Mouse (Mus musculus): Measurements from ENCODE around the gene Actn1.

DNA sequence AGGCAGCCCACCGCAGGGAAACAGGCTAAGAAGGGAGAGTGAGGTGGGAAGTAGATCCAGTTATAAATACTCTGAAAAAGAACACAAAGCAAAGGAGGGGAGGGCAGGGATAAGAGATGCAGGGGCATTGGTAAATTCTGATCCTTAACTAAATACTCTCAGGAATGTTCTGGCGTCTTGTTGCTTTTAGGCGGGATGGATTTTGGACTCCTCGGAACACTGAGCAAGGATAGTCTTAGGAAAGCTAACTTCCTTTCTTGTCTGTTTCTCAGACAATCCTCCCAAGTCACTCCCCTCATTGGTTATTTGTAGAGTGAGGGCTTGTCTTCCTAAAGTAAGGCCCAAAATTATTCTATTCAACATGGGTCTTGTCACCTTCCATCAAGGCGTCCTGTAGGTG lies 134.9 kb downstream of the Actn1 start:
- TF ChIP-seq GATA1 (IDR thresholded peaks at IDR 0.05; ENCODE audit: borderline replicate concordance, low read length) (no peak), FLI1 (IDR thresholded peaks at IDR 0.05; ENCODE audit: low read length) (no peak)
